Mouse (Mus musculus) spleen, postnatal 4 days (tissue): ENCODE data around the gene Chmp1a.
"Not testable (repeated sequence)": the region's sequence is repeated elsewhere in the genome, so short reads cannot be mapped to it uniquely, and the experiment has no call there.

Experiments
- DNase-seq, 2 experiments: peaks; one replicate each; pipeline ENCODE4 v3.0.0; 2022; ENCODE audit warnings: low spot score in 2 of 2

Chmp1a gene

GRCm38 (mm10) chr8:123232553-123232952 lies 20.0 kb upstream of the Chmp1a start:
- DNase-seq, result no peak

- DNase-seq, result no peak
Measured at GRCm38 (mm10) chr8:123231742-123232141, 19.2 kb upstream of the Chmp1a start.

- not testable (repeated sequence) for DNase-seq
Measured at GRCm38 (mm10) chr8:123230326-123230725, 17.8 kb upstream of the Chmp1a start.

GRCm38 (mm10) chr8:123228416-123228815 lies 15.9 kb upstream of the Chmp1a start:
- DNase-seq, result no peak

- DNase-seq, result peak; percentile 89 to 96
Measured at GRCm38 (mm10) chr8:123224278-123225266, 12.0 kb upstream of the Chmp1a start, which contains the start of gene Cdk10. TSS of gene Cdk10 (plus strand) at chr8:123224842.

- DNase-seq, result no peak
Measured at GRCm38 (mm10) chr8:123220917-123221316, 8.4 kb upstream of the Chmp1a start.

- no peak for DNase-seq
Measured at GRCm38 (mm10) chr8:123215430-123215829, 2.9 kb upstream of the Chmp1a start.

GRCm38 (mm10) chr8:123213118-123213772 lies 682 bp upstream of the Chmp1a start:
- no peak for DNase-seq

GRCm38 (mm10) chr8:123211876-123212275 lies 687 bp downstream of the Chmp1a start:
- no peak for DNase-seq

- no peak for DNase-seq
Measured at GRCm38 (mm10) chr8:123203571-123203970, 9.0 kb downstream of the Chmp1a start.

- DNase-seq, result peak; percentile 70 to 91
Measured at GRCm38 (mm10) chr8:123202288-123202687, 10.3 kb downstream of the Chmp1a start.

GRCm38 (mm10) chr8:123199864-123200263 lies 12.7 kb downstream of the Chmp1a start:
- DNase-seq, result no peak

- DNase-seq, result peak; percentile 77 to 78
Measured at GRCm38 (mm10) chr8:123197016-123197415, 15.5 kb downstream of the Chmp1a start.

- no peak for DNase-seq
Measured at GRCm38 (mm10) chr8:123193771-123194170, 18.8 kb downstream of the Chmp1a start.

GRCm38 (mm10) chr8:123191908-123192307 lies 20.7 kb downstream of the Chmp1a start:
- no peak for DNase-seq

GRCm38 (mm10) chr8:123190678-123191077 lies 21.9 kb downstream of the Chmp1a start:
- DNase-seq, result peak; percentile 67 to 82

GRCm38 (mm10) chr8:123188841-123189240 lies 23.7 kb downstream of the Chmp1a start:
- DNase-seq, result no peak

- no peak for DNase-seq
Measured at GRCm38 (mm10) chr8:123188006-123188405, 24.6 kb downstream of the Chmp1a start.

- no peak for DNase-seq
Measured at GRCm38 (mm10) chr8:123185566-123186409, 26.8 kb downstream of the Chmp1a start, which contains the start of gene Dpep1. TSS of gene Dpep1 (plus strand) at chr8:123186242.

- DNase-seq, result no peak
Measured at GRCm38 (mm10) chr8:123181391-123181790, 31.2 kb downstream of the Chmp1a start.

- DNase-seq, result no peak
Measured at GRCm38 (mm10) chr8:123157888-123158465, 54.6 kb downstream of the Chmp1a start, which contains the start of gene Sult5a1. TSS of gene Sult5a1 (minus strand) at chr8:123158315.
